Mouse (Mus musculus): Measurements from ENCODE around the gene Kcnn1. TPM values are rescaled to one million over a fixed set of nuclear protein-coding genes. Genes with fewer than 3 reads are reported as not detected.

The Kcnn1 gene
- total RNA-seq, 2 experiments from 2014 or later, result 0.49 to 3.5 TPM

GRCm38 (mm10) chr8:70869601-70870041 lies 6.6 kb upstream of the Kcnn1 start:
- ATAC-seq (replicated peaks; ENCODE audit: poor library complexity, severe bottlenecking), result peak; percentile 40

- ATAC-seq (replicated peaks; ENCODE audit: poor library complexity, severe bottlenecking), result no peak
Measured at GRCm38 (mm10) chr8:70869199-70869571, 6.1 kb upstream of the Kcnn1 start.

- ATAC-seq (replicated peaks; ENCODE audit: poor library complexity, severe bottlenecking), result peak; percentile 45
Measured at GRCm38 (mm10) chr8:70868559-70869198, 5.6 kb upstream of the Kcnn1 start.

GRCm38 (mm10) chr8:70866566-70866965 lies 3.5 kb upstream of the Kcnn1 start:
- no peak for ATAC-seq (replicated peaks; ENCODE audit: poor library complexity, severe bottlenecking)

DNA sequence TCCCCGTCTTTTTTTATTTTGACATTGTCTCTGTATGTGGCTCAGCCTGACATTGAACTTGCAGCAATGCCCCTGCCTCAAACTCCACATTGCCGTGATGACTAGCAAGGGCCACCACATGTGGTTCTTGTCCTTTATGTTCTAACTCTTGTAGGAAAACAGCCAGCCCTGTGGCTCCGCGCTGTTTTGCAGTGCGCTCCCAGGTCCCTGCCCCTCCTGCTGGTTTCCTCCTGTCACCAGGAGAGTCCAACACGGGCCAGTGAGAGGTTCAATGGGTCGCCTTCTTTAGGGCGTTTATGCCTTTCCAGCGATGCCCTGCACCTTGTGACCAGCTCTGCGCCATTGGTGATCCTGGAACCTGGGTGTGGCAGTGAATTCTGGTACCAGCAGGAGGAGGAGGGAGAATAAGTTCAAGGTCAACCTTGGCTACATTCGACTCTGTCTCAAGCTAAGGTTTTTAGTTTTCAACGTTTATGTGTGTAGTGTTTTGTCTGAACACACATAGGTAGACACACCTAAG lies 3.0 kb upstream of the Kcnn1 start:
- no peak for ATAC-seq (replicated peaks; ENCODE audit: poor library complexity, severe bottlenecking)

DNA sequence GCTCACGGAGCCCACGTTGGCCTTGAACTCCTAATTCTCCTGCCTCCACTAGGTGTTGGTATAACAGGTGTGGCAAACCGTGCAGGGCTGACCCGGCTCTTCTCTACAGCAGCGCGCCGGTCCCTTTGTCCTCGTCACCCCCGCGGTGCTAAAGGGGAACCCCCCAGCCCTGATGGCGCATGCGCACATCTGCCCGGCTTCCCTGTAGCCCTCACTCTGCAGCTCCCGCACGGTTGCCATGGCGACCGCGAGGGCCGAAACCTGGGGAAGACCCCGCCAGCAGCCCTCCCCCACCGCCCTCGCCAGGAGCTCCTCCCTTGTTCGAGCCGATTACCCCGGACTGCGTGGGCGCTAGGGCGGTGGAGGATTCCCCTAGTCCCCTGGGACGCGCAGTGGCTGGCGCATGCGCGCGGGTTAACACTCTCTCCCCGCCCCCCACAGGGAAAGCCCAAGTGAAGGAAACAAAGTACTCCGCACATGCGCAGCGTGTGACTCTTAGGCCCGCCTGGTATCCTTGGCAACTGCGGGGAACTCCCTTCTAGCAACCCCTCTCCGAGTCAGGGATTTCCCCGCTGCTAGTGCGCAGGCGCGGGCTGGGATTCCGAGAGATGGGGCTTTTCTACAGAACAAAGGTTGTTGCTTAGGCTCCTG lies 2.4 kb upstream of the Kcnn1 start:
- ATAC-seq (replicated peaks; ENCODE audit: poor library complexity, severe bottlenecking), result peak; percentile 66

GRCm38 (mm10) chr8:70864712-70865221 lies 1.7 kb upstream of the Kcnn1 start:
- ATAC-seq (replicated peaks; ENCODE audit: poor library complexity, severe bottlenecking), result no peak

DNA sequence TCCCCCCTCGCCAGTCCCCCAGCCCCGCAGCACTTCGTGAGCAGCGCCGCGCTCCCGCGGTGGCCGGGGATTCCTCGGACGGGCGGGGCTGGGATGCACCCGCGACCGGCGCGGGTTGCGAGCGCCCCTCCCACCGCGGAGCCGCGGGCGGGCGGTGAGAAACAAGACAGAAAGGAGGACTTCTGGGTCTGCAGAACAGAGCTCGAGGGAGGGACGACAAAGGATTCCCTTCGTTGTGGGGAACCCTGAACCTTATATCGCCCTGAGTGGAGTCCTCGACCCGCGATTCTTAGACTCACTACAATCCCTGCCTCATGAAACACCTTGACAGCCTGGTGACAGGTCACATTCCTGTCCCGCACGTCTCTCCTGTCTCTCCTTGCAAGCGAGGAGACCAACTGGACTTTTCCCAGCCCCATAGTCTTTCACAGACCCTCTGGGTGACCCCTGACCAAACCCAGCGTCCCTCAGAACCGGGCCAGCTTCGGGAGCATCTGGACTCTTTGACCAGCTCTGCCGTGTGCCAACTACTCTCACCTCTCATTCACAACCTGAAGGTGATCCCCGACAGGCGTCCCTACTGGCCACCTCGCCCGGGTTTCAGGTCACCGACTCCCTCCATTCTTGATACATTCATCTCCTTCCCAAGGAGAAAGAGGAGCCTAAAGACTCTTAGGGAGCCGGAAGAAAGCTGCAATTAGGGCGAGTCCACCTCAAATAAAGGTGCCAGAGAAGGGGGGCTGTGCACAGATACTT lies 1.1 kb upstream of the Kcnn1 start:
- no peak for ATAC-seq (replicated peaks; ENCODE audit: poor library complexity, severe bottlenecking)

- no peak for ATAC-seq (replicated peaks; ENCODE audit: poor library complexity, severe bottlenecking)
Measured at GRCm38 (mm10) chr8:70857516-70857915, 5.5 kb downstream of the Kcnn1 start.

GRCm38 (mm10) chr8:70856541-70857197 lies 6.4 kb downstream of the Kcnn1 start:
- peak; percentile 74 for ATAC-seq (replicated peaks; ENCODE audit: poor library complexity, severe bottlenecking)

- no peak for ATAC-seq (replicated peaks; ENCODE audit: poor library complexity, severe bottlenecking)
Measured at GRCm38 (mm10) chr8:70856028-70856427, 7.0 kb downstream of the Kcnn1 start.

GRCm38 (mm10) chr8:70853863-70854262 lies 9.2 kb downstream of the Kcnn1 start:
- peak; percentile 86 for ATAC-seq (replicated peaks; ENCODE audit: poor library complexity, severe bottlenecking)

- ATAC-seq (replicated peaks; ENCODE audit: poor library complexity, severe bottlenecking), result no peak
Measured at GRCm38 (mm10) chr8:70852595-70853231, 10.3 kb downstream of the Kcnn1 start.

- no peak for ATAC-seq (replicated peaks; ENCODE audit: poor library complexity, severe bottlenecking)
Measured at GRCm38 (mm10) chr8:70851837-70852236, 11.2 kb downstream of the Kcnn1 start.

DNA sequence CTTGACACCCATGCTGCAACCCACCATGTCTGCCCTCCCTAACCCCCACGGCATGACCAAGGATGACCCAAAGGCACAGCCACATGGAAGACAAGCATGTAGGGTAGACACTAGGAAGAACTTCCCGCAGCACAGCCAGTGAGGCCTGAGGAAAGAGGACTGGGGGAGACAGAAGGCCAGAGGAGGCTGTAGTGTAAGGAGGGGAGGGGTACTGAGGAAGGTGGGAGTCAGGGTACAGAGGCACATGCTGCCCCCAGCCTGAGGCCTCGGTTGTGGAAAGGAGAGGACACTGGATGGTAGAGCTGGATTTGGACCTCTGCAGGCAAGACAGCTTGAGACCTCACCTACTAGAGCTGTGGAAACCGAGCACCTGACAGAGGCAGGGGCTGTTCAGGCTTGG lies 12.1 kb downstream of the Kcnn1 start:
- ATAC-seq (replicated peaks; ENCODE audit: poor library complexity, severe bottlenecking), result no peak

GRCm38 (mm10) chr8:70850132-70850845 lies 12.8 kb downstream of the Kcnn1 start:
- no peak for ATAC-seq (replicated peaks; ENCODE audit: poor library complexity, severe bottlenecking)

GRCm38 (mm10) chr8:70849333-70849990 lies 13.6 kb downstream of the Kcnn1 start:
- ATAC-seq (replicated peaks; ENCODE audit: poor library complexity, severe bottlenecking), result no peak

DNA sequence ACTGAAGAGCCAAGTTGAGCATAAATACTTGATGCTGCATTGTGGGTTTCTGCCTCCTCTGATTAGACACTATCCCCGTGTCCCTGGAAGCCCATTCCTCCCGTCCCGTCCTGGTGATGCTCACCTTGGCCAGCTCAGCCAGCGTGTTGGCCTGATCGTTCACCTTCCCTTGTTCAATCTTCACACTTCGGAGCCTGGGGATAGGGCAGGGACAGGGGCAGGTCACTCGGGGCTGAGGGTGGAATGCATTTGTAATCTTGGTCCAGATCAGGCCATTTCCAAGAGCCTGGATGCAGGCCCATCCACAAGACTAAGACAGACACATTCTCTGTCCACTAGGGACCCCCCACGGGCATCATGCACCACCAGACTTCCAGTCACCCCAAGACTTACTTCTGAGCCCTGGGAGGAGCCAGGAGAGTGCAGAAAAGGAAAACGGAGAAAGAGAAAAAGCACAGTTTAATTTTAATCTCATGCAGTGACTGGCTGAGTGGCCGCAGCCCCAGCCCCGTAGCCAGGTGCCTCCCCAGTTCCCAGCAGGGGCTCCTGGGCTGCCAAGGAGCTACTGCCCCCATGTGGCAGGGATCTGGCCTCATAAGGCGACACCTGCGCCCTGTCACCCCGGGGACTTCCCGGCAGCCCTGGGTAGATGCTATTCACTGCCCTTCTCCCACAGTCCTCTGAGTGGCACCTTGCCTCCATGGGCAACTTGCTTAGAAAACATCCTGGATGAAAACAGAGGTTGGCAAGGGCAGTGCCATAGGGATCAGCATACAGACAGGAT lies 16.5 kb downstream of the Kcnn1 start:
- ATAC-seq (replicated peaks; ENCODE audit: poor library complexity, severe bottlenecking), result no peak; the same call in 1 of the 2 replicates
